Mouse (Mus musculus) MEL (cell line): ENCODE results near the gene Ndufb7.

Source experiments
- CTCF ChIP-seq, 3 experiments: IDR thresholded peaks in 2 of 3; conservative IDR thresholded peaks in 1 of 3; 2 replicates each; pipeline ENCODE4 v1.5.1; 2011 to 2012; ENCODE audit warnings: low read length in 3 of 3, low read depth in 2 of 3, mild to moderate bottlenecking in 2 of 3, improper control_type of control experiment in 1 of 3, inconsistent platforms in 1 of 3, mixed read lengths in 1 of 3, moderate library complexity in 1 of 3; ENCODE audit not compliant: control insufficient read depth in 1 of 3, insufficient read depth in 1 of 3, poor library complexity in 1 of 3, severe bottlenecking in 1 of 3
- ELF1 ChIP-seq: IDR thresholded peaks from 2 replicates; pipeline ENCODE4 v1.6.1; 2014; ENCODE audit warnings: low read depth, mild to moderate bottlenecking, inconsistent platforms, low read length, improper control_type of control experiment, moderate library complexity
- GABPA ChIP-seq: IDR thresholded peaks from 2 replicates; pipeline ENCODE4 v1.6.1; 2012; ENCODE audit warnings: low read depth, mild to moderate bottlenecking, inconsistent platforms, low read length, improper control_type of control experiment, moderate library complexity
- MAFK ChIP-seq: IDR thresholded peaks from 2 replicates; pipeline ENCODE4 v1.6.1; 2011; ENCODE audit warnings: low read depth, mild to moderate bottlenecking, low read length, improper control_type of control experiment, borderline replicate concordance
- MAX ChIP-seq: IDR thresholded peaks from 2 replicates; pipeline ENCODE4 v1.6.1; 2011; ENCODE audit warnings: low read length, improper control_type of control experiment
- MYC ChIP-seq: IDR thresholded peaks from 2 replicates; pipeline ENCODE4 v1.6.1; 2011; ENCODE audit warnings: low read depth, mild to moderate bottlenecking, low read length, improper control_type of control experiment, moderate library complexity
- RCOR1 ChIP-seq: IDR thresholded peaks from 2 replicates; pipeline ENCODE4 v1.6.1; 2012; ENCODE audit warnings: low read depth, mild to moderate bottlenecking, inconsistent platforms, low read length, improper control_type of control experiment
- TAL1 ChIP-seq: IDR thresholded peaks from 2 replicates; pipeline ENCODE4 v1.6.1; 2012; ENCODE audit warnings: mild to moderate bottlenecking, inconsistent platforms, low read length, moderate library complexity, mixed read lengths
- USF1 ChIP-seq: IDR thresholded peaks from 2 replicates; pipeline ENCODE4 v1.6.1; 2014; ENCODE audit warnings: low read depth, mild to moderate bottlenecking, inconsistent platforms, low read length, improper control_type of control experiment, moderate library complexity
- ZC3H11A ChIP-seq: IDR thresholded peaks from 2 replicates; pipeline ENCODE4 v1.6.1; 2012; ENCODE audit warnings: low read depth, mild to moderate bottlenecking, inconsistent platforms, low read length, improper control_type of control experiment

GRCm38 (mm10) chr8:83565731-83566375 is 618 bp upstream of the Ndufb7 start:
- TF ChIP-seq ZC3H11A: no peak
- TF ChIP-seq CTCF (IDR thresholded peaks at IDR 0.05 in 2 of 3, conservative IDR thresholded peaks at IDR 0.05 in 1 of 3; ENCODE audit: control insufficient read depth in 1 of 3, insufficient read depth in 1 of 3, low read depth in 2 of 3, low read length in 3 of 3, poor library complexity in 1 of 3, severe bottlenecking in 1 of 3): no peak
- no peak for TF ChIP-seq USF1
- TF ChIP-seq MYC: no peak
- TF ChIP-seq TAL1: no peak
- TF ChIP-seq ELF1: no peak
- TF ChIP-seq GABPA: no peak
- TF ChIP-seq MAFK: no peak
- no peak for TF ChIP-seq RCOR1
- no peak for TF ChIP-seq MAX
